Mouse (Mus musculus) embryo, embryonic 11 days (tissue): ENCODE measurements around the gene Jade1.

ENCODE experiments used
- DNase-seq: peaks from one replicate; pipeline ENCODE4 v3.0.0-alpha.2; 2015

Gene Jade1

GRCm38 (mm10) chr3:41552777-41553548, 2.6 kb upstream of the Jade1 start:
- DNase-seq, result no peak

- no peak for DNase-seq
Observed at GRCm38 (mm10) chr3:41553681-41554080, 1.9 kb upstream of the Jade1 start.

- DNase-seq, result no peak
Observed at GRCm38 (mm10) chr3:41554480-41555475, 753 bp upstream of the Jade1 start.

- no peak for DNase-seq
Observed at GRCm38 (mm10) chr3:41556451-41557266, 1.1 kb downstream of the Jade1 start.

- no peak for DNase-seq
Observed at GRCm38 (mm10) chr3:41557267-41557995, 1.9 kb downstream of the Jade1 start.

- no peak for DNase-seq
Observed at GRCm38 (mm10) chr3:41560489-41560888, 5.0 kb downstream of the Jade1 start.

GRCm38 (mm10) chr3:41561787-41562186, 6.3 kb downstream of the Jade1 start:
- DNase-seq, result no peak

GRCm38 (mm10) chr3:41563211-41563931, 7.8 kb downstream of the Jade1 start:
- peak; percentile 89 for DNase-seq

- peak; percentile 41 for DNase-seq
Observed at GRCm38 (mm10) chr3:41563997-41564396, 8.5 kb downstream of the Jade1 start.

- DNase-seq, result peak; percentile 86
Observed at GRCm38 (mm10) chr3:41564471-41565213, 9.1 kb downstream of the Jade1 start.

GRCm38 (mm10) chr3:41565410-41565823, 9.9 kb downstream of the Jade1 start:
- peak; percentile 89 for DNase-seq

GRCm38 (mm10) chr3:41565955-41566354, 10.4 kb downstream of the Jade1 start:
- peak; percentile 91 for DNase-seq

GRCm38 (mm10) chr3:41569943-41570342, 14.4 kb downstream of the Jade1 start:
- DNase-seq, result no peak

GRCm38 (mm10) chr3:41572131-41572530, 16.6 kb downstream of the Jade1 start:
- no peak for DNase-seq

GRCm38 (mm10) chr3:41572968-41573367, 17.4 kb downstream of the Jade1 start:
- DNase-seq, result no peak

GRCm38 (mm10) chr3:41574208-41574607, 18.7 kb downstream of the Jade1 start:
- no peak for DNase-seq

- no peak for DNase-seq
Observed at GRCm38 (mm10) chr3:41574720-41575435, 19.3 kb downstream of the Jade1 start.

GRCm38 (mm10) chr3:41575971-41576370, 20.4 kb downstream of the Jade1 start:
- no peak for DNase-seq

GRCm38 (mm10) chr3:41577240-41577639, 21.7 kb downstream of the Jade1 start:
- no peak for DNase-seq

- no peak for DNase-seq
Observed at GRCm38 (mm10) chr3:41579873-41580272, 24.3 kb downstream of the Jade1 start.
